Mouse (Mus musculus) stomach, postnatal 0 days (tissue): ENCODE results near the gene Fyn.

Experiments used
- CTCF ChIP-seq: IDR thresholded peaks from 2 replicates; pipeline ENCODE4 v1.5.1; 2016; ENCODE audit warnings: antibody characterized with exemption, low read depth, mild to moderate bottlenecking, moderate library complexity
- EP300 ChIP-seq: optimal IDR thresholded peaks from 2 replicates; pipeline ENCODE3; 2016; ENCODE audit warnings: antibody characterized with exemption

DNA sequence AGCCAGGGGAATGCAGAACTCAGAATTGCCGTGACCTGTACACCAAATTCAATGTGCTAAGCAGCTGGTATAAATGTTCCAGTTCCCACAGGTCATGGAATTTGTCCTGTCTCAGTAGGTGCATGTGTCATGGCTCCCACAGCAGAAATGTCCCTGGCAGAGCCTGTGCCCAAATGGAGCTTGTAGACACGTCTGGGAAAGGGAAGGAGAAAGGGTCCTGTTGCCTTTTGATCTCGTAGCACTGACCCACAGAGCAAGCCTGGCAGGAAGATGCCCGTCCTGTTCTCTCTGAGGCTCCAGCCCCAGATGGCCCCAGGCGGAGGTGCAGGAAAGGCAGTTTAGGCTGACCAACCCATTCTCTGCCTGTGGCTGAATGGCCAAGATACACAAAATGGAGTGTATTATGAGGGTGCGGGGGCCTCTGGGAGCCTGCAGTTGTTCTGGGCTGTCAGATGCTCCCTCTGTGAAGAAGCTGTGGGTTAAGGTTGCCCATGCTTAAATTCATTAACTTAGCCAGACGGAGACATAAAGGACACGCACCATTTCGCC, 183.1 kb downstream of the Fyn start:
- no peak for TF ChIP-seq CTCF
- no peak for TF ChIP-seq EP300
